Mouse (Mus musculus): ENCODE measurements around the gene Gm17402. TPM values are rescaled to one million over a fixed set of nuclear protein-coding genes. Genes with fewer than 3 reads are reported as not detected.
A peak's percentile ranks its signal among the peaks of the same experiment; 100 is the strongest.

Gene Gm17402
- polyA plus RNA-seq (2014; fragmentation: Nextera tagmentation; extraction: Ambion mirVana), result not detected in 2 replicates

GRCm38 (mm10) chr3:67375063-67375462 lies at the start of gene Gm17402:
Gene Gm17402, minus strand, starts transcription at chr3:67375163.
- no peaks in the 10 kb centered on the region for H3K4me1 ChIP-seq (ENCODE audit: insufficient read depth)
- peak within 1 kb of the TSS; percentile 82 for H3K4me2 ChIP-seq
- peaks cover 8% of the 10 kb centered on the region for H3K27me3 ChIP-seq (ENCODE audit: insufficient read depth, low read length)
- H3K9me3 ChIP-seq (ENCODE audit: low read depth, low read length), result no peaks in the 10 kb centered on the region
- peak within 1 kb of the TSS; percentile 36 for H3K9ac ChIP-seq
- WGBS, result 18% methylated on average over 3 of the region's 3 CpGs
- no peak for TF ChIP-seq CTCF (IDR thresholded peaks at IDR 0.05; ENCODE audit: low read depth)
- H3K27ac ChIP-seq (ENCODE audit: low read depth), result no peak within 1 kb of the TSS
- H3K4me3 ChIP-seq (ENCODE audit: low read depth, low read length), result peak within 1 kb of the TSS; percentile 44
- ATAC-seq (ENCODE audit: insufficient read depth), result no peak
- H3K36me3 ChIP-seq (ENCODE audit: insufficient read depth), result no peaks in the 10 kb centered on the region
- DNase-seq, result no peak

GRCm38 (mm10) chr3:67378215-67378614 lies 3.3 kb upstream of the Gm17402 start:
- no peak overlapping the region for H3K27ac ChIP-seq (ENCODE audit: low read depth)

GRCm38 (mm10) chr3:67374360-67374778 lies 594 bp downstream of the Gm17402 start:
- Histone ChIP-seq H3K9me3 (ENCODE audit: low read depth, low read length) (no peaks in the 10 kb centered on the region), H3K27ac (ENCODE audit: low read depth) (no peak overlapping the region), H3K4me2 (peak overlapping the region; percentile 82), H3K36me3 (ENCODE audit: insufficient read depth) (no peaks in the 10 kb centered on the region), H3K4me3 (ENCODE audit: low read depth, low read length) (peak overlapping the region; percentile 44), H3K27me3 (ENCODE audit: insufficient read depth, low read length) (peaks cover 8% of the 10 kb centered on the region), H3K4me1 (ENCODE audit: insufficient read depth) (no peaks in the 10 kb centered on the region), H3K9ac (peak overlapping the region; percentile 36)
- WGBS, result 29% methylated on average over 7 of the region's 7 CpGs
- no peak for TF ChIP-seq CTCF (IDR thresholded peaks at IDR 0.05; ENCODE audit: low read depth)
- DNase-seq (no peak), ATAC-seq (ENCODE audit: insufficient read depth) (peak; percentile 58)

More at GRCm38 (mm10) chr3:67378215-67378614, 3.3 kb upstream of the Gm17402 start:
- Histone ChIP-seq H3K9me3 (ENCODE audit: low read depth, low read length) (no peaks in the 10 kb centered on the region), H3K4me2 (no peak overlapping the region), H3K36me3 (ENCODE audit: insufficient read depth) (no peaks in the 10 kb centered on the region), H3K4me1 (ENCODE audit: insufficient read depth) (no peaks in the 10 kb centered on the region), H3K27me3 (ENCODE audit: insufficient read depth, low read length) (peaks cover 5% of the 10 kb centered on the region; the same call in 1 of the 2 replicates), H3K9ac (no peak overlapping the region), H3K4me3 (ENCODE audit: low read depth, low read length) (no peak overlapping the region)
- ATAC-seq (ENCODE audit: insufficient read depth), result no peak
- TF ChIP-seq CTCF (IDR thresholded peaks at IDR 0.05; ENCODE audit: low read depth), result no peak
- no peak for DNase-seq

- no peaks in the 10 kb centered on the region for H3K36me3 ChIP-seq (ENCODE audit: insufficient read depth)
- WGBS, result under 1% methylated on average over 35 of the region's 35 CpGs
These were observed 1.1 kb downstream of the Gm17402 start, which contains the start of gene Mlf1 for GRCm38 (mm10) chr3:67373872-67374271. Gene Mlf1, plus strand, starts transcription at chr3:67374097.

GRCm38 (mm10) chr3:67372781-67373180 lies 2.2 kb downstream of the Gm17402 start:
- no peak overlapping the region for H3K27ac ChIP-seq (ENCODE audit: low read depth)
- 50% methylated on average over 5 of the region's 5 CpGs for WGBS
- no peak overlapping the region for H3K9ac ChIP-seq
- ATAC-seq (ENCODE audit: insufficient read depth) (no peak), DNase-seq (no peak)
- no peak for TF ChIP-seq CTCF (IDR thresholded peaks at IDR 0.05; ENCODE audit: low read depth)
- no peak overlapping the region for H3K4me3 ChIP-seq (ENCODE audit: low read depth, low read length)
- peaks cover 8% of the 10 kb centered on the region for H3K27me3 ChIP-seq (ENCODE audit: insufficient read depth, low read length)
- H3K4me1 ChIP-seq (ENCODE audit: insufficient read depth), result no peaks in the 10 kb centered on the region
- H3K4me2 ChIP-seq, result no peak overlapping the region
- no peaks in the 10 kb centered on the region for H3K36me3 ChIP-seq (ENCODE audit: insufficient read depth)
- H3K9me3 ChIP-seq (ENCODE audit: low read depth, low read length), result no peaks in the 10 kb centered on the region

More at GRCm38 (mm10) chr3:67373872-67374271, 1.1 kb downstream of the Gm17402 start, which contains the start of gene Mlf1:
- Histone ChIP-seq H3K9me3 (ENCODE audit: low read depth, low read length) (no peaks in the 10 kb centered on the region), H3K4me3 (ENCODE audit: low read depth, low read length) (peak within 1 kb of the TSS; percentile 44), H3K27me3 (ENCODE audit: insufficient read depth, low read length) (peaks cover 8% of the 10 kb centered on the region), H3K9ac (peak within 1 kb of the TSS; percentile 36), H3K4me1 (ENCODE audit: insufficient read depth) (no peaks in the 10 kb centered on the region), H3K4me2 (peak within 1 kb of the TSS; percentile 82), H3K27ac (ENCODE audit: low read depth) (no peak within 1 kb of the TSS)
- peak; percentile 98 for ATAC-seq (ENCODE audit: insufficient read depth)
- DNase-seq, result peak; percentile 95
- TF ChIP-seq CTCF (IDR thresholded peaks at IDR 0.05; ENCODE audit: low read depth), result no peak

- no peak for ATAC-seq (ENCODE audit: insufficient read depth)
- 61% methylated on average over 4 of the region's 4 CpGs for WGBS
- Histone ChIP-seq H3K9ac (no peak overlapping the region), H3K27me3 (ENCODE audit: insufficient read depth, low read length) (peaks cover 8% of the 10 kb centered on the region), H3K36me3 (ENCODE audit: insufficient read depth) (no peaks in the 10 kb centered on the region), H3K9me3 (ENCODE audit: low read depth, low read length) (no peaks in the 10 kb centered on the region), H3K27ac (ENCODE audit: low read depth) (no peak overlapping the region), H3K4me2 (no peak overlapping the region), H3K4me3 (ENCODE audit: low read depth, low read length) (no peak overlapping the region), H3K4me1 (ENCODE audit: insufficient read depth) (no peaks in the 10 kb centered on the region)
- no peak for DNase-seq
- no peak for TF ChIP-seq CTCF (IDR thresholded peaks at IDR 0.05; ENCODE audit: low read depth)
These were observed 2.8 kb downstream of the Gm17402 start for GRCm38 (mm10) chr3:67372194-67372593.

- H3K4me1 ChIP-seq (ENCODE audit: insufficient read depth), result no peaks in the 10 kb centered on the region
These were observed 5.4 kb downstream of the Gm17402 start for GRCm38 (mm10) chr3:67369407-67370079.

More at GRCm38 (mm10) chr3:67369407-67370079, 5.4 kb downstream of the Gm17402 start:
- no peaks in the 10 kb centered on the region for H3K9me3 ChIP-seq (ENCODE audit: low read depth, low read length)
- TF ChIP-seq CTCF (IDR thresholded peaks at IDR 0.05; ENCODE audit: low read depth), result peak; percentile 17; the same call in 1 of the 2 replicates
- H3K9ac ChIP-seq, result no peak overlapping the region
- no peak overlapping the region for H3K27ac ChIP-seq (ENCODE audit: low read depth)
- H3K36me3 ChIP-seq (ENCODE audit: insufficient read depth), result no peaks in the 10 kb centered on the region
- no peak for ATAC-seq (ENCODE audit: insufficient read depth)
- H3K4me2 ChIP-seq, result no peak overlapping the region
- H3K4me3 ChIP-seq (ENCODE audit: low read depth, low read length), result no peak overlapping the region
- DNase-seq, result peak; percentile 12
- peaks cover 6% of the 10 kb centered on the region for H3K27me3 ChIP-seq (ENCODE audit: insufficient read depth, low read length)
- WGBS, result 69% methylated on average over 5 of the region's 5 CpGs
